Mouse (Mus musculus): ENCODE measurements around the gene Slit2.
A peak's percentile ranks its signal among the peaks of the same experiment; 100 is the strongest.

Gene Slit2

DNA sequence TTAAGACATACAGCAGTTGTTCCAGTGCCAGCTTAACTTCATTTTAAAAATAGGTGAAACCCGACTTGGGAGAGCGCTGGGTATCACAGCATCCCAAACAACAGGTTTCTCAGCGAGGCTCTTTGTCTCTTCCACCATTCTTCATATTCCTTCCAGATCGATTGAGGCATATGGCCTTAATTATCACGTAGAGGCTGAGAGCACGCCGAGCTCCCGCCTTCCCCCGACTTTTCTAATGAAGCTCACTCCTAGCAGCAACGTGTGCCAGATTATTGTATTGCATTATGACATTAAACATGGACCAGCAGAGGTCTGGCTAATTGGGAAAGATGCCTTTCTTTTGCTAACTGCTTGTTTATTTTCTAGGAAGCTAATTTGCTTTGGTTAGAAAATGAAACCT, 75.7 kb downstream of the Slit2 start:
- DNase-seq, result no peak

DNA sequence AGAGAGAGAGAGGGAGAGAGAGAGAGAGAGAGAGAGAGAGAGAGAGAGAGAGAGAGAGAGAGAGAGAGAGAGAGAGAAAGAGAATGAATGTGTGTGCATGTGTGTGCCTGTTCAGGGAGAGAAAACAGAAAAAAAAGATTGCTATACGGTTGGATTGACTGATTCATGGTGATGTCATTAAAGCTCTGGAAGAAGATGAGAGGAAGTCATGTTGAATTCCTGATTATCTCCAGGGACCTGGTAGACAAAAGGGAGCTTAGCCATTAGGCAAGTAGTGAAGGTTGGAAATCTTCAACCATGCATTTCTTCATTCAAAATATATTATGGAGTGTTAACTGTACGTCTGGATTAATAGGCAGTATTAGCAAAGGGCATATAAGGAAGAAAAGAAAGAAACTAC, 77.8 kb downstream of the Slit2 start:
- no peak for DNase-seq

DNA sequence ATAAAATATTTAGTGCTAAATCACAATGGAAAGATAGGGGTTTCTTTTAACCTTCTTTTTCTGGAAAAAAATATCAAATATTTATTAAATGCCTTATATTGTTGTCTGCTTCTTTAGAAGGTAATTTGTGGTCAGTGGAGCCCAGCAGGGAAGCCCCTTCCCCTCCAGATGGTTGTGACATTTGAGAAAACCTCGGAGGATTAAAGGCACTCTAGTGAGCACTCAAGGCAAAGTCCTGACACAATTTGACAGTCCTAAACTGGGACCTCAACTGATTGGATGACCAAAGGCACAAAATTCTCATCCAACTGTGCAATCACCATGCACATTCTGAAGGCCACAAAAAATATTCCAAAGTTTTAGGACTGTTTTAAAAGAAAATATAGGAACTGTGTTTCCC, 95.8 kb downstream of the Slit2 start:
- no peak for DNase-seq

- no peak for DNase-seq
Observed at GRCm38 (mm10) chr5:48081223-48081881, 98.4 kb downstream of the Slit2 start.

- DNase-seq, result no peak
Observed at GRCm38 (mm10) chr5:48113400-48113799, 130.5 kb downstream of the Slit2 start.

DNA sequence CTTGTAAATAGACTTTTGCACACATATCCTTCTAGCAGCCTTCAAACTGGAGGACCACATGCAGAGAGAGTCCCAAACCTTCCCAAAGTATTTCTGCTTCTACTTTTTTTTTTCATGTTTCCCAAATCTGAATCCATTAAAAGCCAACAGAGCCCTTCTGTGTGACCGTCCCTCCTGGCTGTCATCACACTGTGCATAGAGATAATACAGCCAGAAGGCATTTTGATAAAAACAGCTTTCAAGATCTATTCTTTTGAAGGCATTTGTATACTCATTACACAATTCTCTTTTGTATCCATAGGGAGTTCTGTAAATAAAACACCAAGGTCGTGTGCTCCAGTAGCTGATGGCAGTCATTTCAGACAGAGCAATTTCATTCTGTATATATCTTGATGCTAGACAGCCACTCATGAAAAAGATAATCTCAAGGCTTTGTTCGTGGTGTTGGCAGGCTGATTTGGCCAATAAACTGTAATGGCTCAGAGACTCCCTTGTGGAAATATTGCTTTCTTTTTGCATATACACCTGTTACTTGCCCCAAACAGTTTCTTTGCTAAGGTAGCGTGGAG, 132.1 kb downstream of the Slit2 start:
- no peak for DNase-seq

GRCm38 (mm10) chr5:48122651-48123050, 139.7 kb downstream of the Slit2 start:
- no peak for DNase-seq

- DNase-seq, result peak; percentile 7
Observed at GRCm38 (mm10) chr5:48125770-48126423, 143.0 kb downstream of the Slit2 start.

DNA sequence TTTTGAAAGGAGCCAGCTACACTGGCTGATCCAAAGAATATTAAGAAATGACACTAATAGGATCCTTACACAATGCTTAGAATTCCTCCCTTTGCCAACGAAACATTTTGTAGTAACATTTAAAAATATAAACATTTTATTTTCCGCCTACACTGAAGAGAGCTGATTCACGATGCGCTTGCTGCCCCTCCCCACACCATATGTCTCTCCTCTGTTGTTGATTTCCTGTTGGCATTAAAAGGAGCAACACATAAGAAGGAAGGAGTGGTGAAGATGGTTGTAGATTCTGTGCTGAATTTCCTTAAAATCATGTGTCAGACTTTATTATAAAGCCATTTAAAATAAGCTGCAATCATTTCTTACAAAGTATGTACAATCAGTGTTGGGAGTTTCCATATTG, 147.0 kb downstream of the Slit2 start:
- no peak for DNase-seq

GRCm38 (mm10) chr5:48136571-48136970, 153.6 kb downstream of the Slit2 start:
- DNase-seq, result peak; percentile 13

GRCm38 (mm10) chr5:48138849-48139487, 156.0 kb downstream of the Slit2 start:
- DNase-seq, result peak; percentile 20

GRCm38 (mm10) chr5:48139488-48139862, 156.5 kb downstream of the Slit2 start:
- no peak for DNase-seq

DNA sequence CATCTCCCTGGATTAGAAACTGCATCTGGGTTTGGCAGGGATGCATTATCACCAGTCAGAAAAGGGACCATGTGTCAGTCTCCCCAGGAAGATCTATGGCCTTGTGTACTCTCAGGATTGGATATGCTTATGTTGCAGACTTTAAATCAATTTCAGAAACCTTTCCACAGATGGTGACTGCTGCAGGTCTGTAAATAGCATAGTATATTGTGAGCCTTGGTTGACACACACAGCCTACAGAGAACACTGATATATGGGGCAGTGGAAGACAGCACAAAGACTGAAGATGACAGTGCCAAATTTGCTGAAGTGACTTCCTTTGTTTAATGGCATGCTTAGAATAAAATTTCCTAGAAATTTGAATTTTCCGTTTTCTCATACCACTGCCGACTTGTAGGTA, 163.1 kb downstream of the Slit2 start:
- DNase-seq, result no peak

- DNase-seq, result no peak
Observed at GRCm38 (mm10) chr5:48160829-48161228, 177.9 kb downstream of the Slit2 start.

DNA sequence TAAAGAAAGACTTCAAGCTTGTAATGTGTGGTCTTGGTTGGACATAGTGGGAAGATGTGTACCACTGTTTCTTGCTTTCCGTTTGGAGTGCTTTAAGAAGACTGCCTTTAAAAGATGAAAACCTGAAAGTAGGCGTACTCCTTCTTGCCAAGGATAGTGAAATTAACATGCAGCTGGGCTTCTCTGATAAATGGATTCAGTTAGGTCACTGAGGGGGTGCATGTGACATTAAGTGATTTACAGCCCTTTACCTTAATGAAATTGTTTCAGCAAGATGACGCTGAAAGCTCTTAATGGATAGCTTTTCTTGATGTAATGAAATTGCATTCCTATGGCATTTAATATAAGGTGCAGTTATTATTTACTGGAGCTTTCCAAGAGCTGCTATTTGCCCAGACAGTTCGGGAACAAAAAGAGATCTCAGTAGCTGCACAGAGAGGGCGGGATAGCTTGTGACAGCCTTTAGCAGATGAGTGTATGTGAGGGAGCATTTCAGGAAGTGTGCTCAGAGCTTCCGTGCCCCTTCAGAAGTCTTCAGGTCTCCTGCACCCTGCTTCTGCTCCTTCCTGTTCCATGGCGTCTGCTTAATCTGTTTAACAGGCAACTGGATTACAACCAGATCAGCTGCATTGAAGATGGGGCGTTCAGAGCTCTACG, 198.8 kb downstream of the Slit2 start:
- DNase-seq, result no peak

DNA sequence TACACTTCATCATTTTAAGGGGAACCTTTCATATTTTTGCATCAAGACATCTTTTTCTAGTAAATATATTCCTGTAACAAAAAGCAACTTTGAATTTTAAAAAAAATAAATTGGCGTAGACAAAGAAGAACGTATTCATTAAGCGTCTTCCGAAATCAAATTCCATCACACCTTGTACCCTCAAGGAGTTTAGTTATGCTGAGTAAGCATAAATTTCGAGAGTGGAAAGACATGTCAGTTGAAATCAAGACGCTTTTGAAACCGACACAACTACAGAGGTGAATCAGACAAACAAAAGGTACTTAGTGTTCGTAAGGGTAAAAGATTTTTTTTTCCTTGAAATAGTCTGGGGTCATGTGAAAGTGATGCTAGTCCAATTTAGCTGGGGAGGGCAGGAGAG, 201.4 kb downstream of the Slit2 start:
- no peak for DNase-seq

DNA sequence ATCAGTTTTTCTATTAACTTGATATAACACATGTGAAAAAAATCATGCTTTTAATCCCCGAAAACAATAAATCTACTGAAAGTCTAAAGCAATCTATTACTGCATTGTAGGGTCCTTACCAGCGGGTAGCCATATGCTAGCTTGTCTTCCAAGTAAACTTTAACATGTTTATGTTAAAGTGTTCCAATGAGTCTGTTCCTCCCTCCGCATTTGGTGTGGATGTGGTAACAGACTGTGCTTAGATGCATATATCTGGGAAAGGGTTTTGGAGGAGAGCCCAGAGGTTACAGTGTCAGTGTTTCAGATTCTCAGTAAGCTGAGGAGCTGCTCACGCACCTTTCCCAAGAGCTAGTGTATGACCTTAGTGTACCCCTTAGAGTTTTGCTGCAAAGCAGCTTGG, 204.9 kb downstream of the Slit2 start:
- no peak for DNase-seq

GRCm38 (mm10) chr5:48199380-48199779, 216.4 kb downstream of the Slit2 start:
- no peak for DNase-seq

DNA sequence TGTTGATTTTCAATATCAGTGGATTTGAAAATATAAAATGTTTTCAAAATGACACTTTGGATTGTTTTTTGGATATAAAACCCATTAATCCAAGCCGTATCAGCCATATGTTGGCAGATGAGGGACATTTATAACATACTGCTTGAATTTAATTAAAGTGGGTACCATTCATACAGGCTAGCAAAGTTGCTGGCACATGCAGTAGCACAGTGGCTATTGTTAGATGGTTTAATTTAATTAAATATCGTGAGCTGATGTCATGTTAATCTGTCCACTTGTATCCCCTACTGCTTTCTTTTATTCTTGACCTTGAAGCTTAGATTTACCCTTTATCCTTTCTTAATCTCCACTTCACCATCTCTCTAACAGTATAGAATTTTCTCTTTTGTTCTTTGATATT, 232.3 kb downstream of the Slit2 start:
- DNase-seq, result no peak

- DNase-seq, result no peak
Observed at GRCm38 (mm10) chr5:48219624-48220155, 236.8 kb downstream of the Slit2 start.

GRCm38 (mm10) chr5:48225500-48225899, 242.6 kb downstream of the Slit2 start:
- no peak for DNase-seq

GRCm38 (mm10) chr5:48230430-48231080, 247.6 kb downstream of the Slit2 start:
- no peak for DNase-seq

DNA sequence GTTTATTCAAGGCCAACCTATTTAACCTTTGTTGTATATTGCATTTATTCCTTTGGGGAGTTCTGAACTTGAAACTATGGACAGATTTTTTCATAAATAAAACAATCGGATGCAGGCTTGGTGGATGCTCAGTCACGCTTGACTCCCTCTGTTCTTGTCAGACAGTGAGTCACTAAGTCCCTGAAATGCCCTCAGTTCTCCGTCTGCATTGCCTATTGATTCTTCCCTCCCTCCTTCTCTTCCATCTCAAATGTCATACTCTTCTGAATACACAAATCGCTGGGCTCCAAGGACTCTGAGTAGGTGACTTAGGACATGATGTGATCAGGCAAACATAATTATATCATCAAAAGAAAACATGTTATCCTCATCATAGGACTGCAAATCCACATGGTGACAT, 251.8 kb downstream of the Slit2 start:
- DNase-seq, result no peak
